Mouse (Mus musculus): ENCODE data around the gene Sipa1l3. TPM values are rescaled to one million over a fixed set of nuclear protein-coding genes. Genes with fewer than 3 reads are reported as not detected.

Sipa1l3 gene
- polyA plus RNA-seq, 1 experiment, result 44.6 TPM

DNA sequence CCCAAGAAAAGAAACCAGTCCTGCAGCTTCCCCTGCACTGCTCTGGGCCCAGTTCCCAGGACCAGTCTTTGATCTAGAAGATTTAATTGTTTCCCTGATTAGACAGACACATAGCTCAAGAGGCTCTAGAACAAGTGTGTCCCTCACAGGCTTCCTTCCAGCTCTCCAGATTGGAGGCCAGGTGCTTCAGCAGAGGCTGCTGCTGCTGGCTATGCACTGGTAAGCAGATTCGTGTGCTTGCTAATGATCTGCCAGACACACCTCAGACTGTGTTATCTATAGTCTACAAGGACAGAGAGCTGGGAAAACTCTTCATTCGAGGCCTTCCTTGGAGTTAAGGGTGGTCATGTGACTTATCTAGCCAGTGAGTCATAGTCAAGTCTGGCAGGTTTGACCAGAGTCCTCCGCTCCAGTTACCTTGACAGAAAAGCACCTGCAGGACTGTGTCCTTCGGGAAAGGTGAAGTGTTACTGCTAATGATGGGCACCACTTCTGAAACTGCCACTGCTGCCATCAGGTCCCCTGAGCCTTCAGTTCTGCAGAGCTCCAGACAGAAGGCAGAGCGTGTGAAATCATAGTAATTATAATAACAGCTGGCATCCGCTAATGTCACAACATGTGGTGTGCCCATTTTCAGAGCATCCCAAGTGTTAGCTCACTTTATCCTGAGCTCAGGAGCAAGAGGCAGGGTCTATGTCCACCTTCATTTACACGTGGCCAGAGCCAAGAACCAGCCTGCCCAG, 48.7 kb downstream of the Sipa1l3 start:
- TF ChIP-seq CTCF (conservative IDR thresholded peaks at IDR 0.05; ENCODE audit: insufficient read depth, insufficient read length, low read depth, low read length) (no peak), POLR2A (IDR thresholded peaks at IDR 0.05; ENCODE audit: low read depth, low read length) (no peak)
- peak overlapping the region; percentile 42 for H3K27ac ChIP-seq (ENCODE audit: insufficient read depth, low read depth, low read length)
- WGBS, result 51% methylated on average over 7 of the region's 7 CpGs

GRCm38 (mm10) chr7:29468593-29468992, 49.8 kb downstream of the Sipa1l3 start:
- no peak overlapping the region for H3K4me3 ChIP-seq (ENCODE audit: insufficient read depth, low read depth, low read length)
- WGBS, result 88% methylated on average over 5 of the region's 5 CpGs
- no peak overlapping the region for H3K27ac ChIP-seq (ENCODE audit: insufficient read depth, low read depth, low read length)
- DNase-seq, result no peak
- no peaks in the 10 kb centered on the region for H3K27me3 ChIP-seq (replicated peaks; ENCODE audit: control insufficient read depth, insufficient read depth, low read length)
- H3K36me3 ChIP-seq (ENCODE audit: control insufficient read depth, insufficient read depth, low read length), result no peaks in the 10 kb centered on the region
- TF ChIP-seq CTCF (conservative IDR thresholded peaks at IDR 0.05; ENCODE audit: insufficient read depth, insufficient read length, low read depth, low read length), result no peak
- no peak for TF ChIP-seq POLR2A (IDR thresholded peaks at IDR 0.05; ENCODE audit: low read depth, low read length)
- 0 out of 2 replicates have a peak, but pooled peaks cover 10% of the 10 kb centered on the region for H3K4me1 ChIP-seq (ENCODE audit: control insufficient read depth, insufficient read depth, low read length)

More for the DNA sequence above, 48.7 kb downstream of the Sipa1l3 start:
- no peaks in the 10 kb centered on the region for H3K36me3 ChIP-seq (ENCODE audit: control insufficient read depth, insufficient read depth, low read length)
- H3K27me3 ChIP-seq (replicated peaks; ENCODE audit: control insufficient read depth, insufficient read depth, low read length), result no peaks in the 10 kb centered on the region
- H3K4me1 ChIP-seq (ENCODE audit: control insufficient read depth, insufficient read depth, low read length), result 0 out of 2 replicates have a peak, but pooled peaks cover 10% of the 10 kb centered on the region
- no peak overlapping the region for H3K4me3 ChIP-seq (ENCODE audit: insufficient read depth, low read depth, low read length)
- DNase-seq, result peak; percentile 56

GRCm38 (mm10) chr7:29466585-29466984, 51.9 kb downstream of the Sipa1l3 start:
- no peaks in the 10 kb centered on the region for H3K36me3 ChIP-seq (ENCODE audit: control insufficient read depth, insufficient read depth, low read length)
- TF ChIP-seq POLR2A (IDR thresholded peaks at IDR 0.05; ENCODE audit: low read depth, low read length), result no peak
- no peak for TF ChIP-seq CTCF (conservative IDR thresholded peaks at IDR 0.05; ENCODE audit: insufficient read depth, insufficient read length, low read depth, low read length)
- no peak overlapping the region for H3K4me3 ChIP-seq (ENCODE audit: insufficient read depth, low read depth, low read length)
- 68% methylated on average over 10 of the region's 10 CpGs for WGBS
- H3K27ac ChIP-seq (ENCODE audit: insufficient read depth, low read depth, low read length), result no peak overlapping the region
- H3K27me3 ChIP-seq (replicated peaks; ENCODE audit: control insufficient read depth, insufficient read depth, low read length), result no peaks in the 10 kb centered on the region
- H3K4me1 ChIP-seq (ENCODE audit: control insufficient read depth, insufficient read depth, low read length), result peaks cover 7% of the 10 kb centered on the region; the same call in 1 of the 2 replicates
- no peak for DNase-seq

DNA sequence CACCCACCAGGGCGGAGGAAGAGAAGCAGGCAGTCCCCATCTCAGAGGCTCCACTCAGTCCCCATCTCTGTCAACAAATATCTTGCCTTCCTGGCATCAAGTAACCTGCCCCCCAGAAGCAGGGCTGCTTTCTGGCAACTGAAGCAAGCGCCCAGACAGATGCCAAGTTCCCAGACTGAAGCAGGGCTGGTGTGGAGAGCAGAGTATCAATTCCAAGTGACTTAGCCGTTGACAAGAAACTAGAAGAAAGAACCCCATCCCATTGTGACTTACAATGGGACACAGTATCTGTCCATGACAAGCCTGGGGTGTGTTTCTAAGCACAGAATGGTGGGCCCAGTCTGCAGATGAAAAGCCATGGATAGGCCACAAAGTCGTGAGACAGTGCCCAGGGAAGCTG, 52.7 kb downstream of the Sipa1l3 start:
- Histone ChIP-seq H3K27me3 (replicated peaks; ENCODE audit: control insufficient read depth, insufficient read depth, low read length) (no peaks in the 10 kb centered on the region), H3K4me3 (ENCODE audit: insufficient read depth, low read depth, low read length) (no peak overlapping the region), H3K27ac (ENCODE audit: insufficient read depth, low read depth, low read length) (no peak overlapping the region), H3K4me1 (ENCODE audit: control insufficient read depth, insufficient read depth, low read length) (peaks cover 7% of the 10 kb centered on the region; the same call in 1 of the 2 replicates), H3K36me3 (ENCODE audit: control insufficient read depth, insufficient read depth, low read length) (no peaks in the 10 kb centered on the region)
- no peak for TF ChIP-seq CTCF (conservative IDR thresholded peaks at IDR 0.05; ENCODE audit: insufficient read depth, insufficient read length, low read depth, low read length)
- no peak for TF ChIP-seq POLR2A (IDR thresholded peaks at IDR 0.05; ENCODE audit: low read depth, low read length)
- WGBS, result 87% methylated on average over 4 of the region's 4 CpGs
- no peak for DNase-seq

DNA sequence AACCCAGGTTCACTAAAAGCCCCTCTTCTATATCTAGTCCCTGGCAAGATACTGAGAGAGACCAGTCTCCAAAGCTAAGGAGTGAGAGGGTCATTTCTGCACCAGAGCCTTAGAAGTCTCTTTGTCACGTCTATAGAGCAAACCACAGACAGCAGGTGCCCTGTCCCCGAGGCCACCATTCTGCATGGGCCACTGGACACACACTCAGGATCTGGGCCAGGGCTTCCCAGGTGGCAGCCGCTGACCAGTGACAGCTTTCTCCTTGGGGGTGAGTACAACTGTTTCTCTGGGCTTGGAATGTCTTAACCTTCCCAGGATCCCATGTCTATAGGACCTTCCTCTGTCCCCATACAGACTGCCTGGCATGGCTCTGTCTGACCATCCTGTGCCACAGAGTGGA, 55.6 kb downstream of the Sipa1l3 start:
- no peak for TF ChIP-seq CTCF (conservative IDR thresholded peaks at IDR 0.05; ENCODE audit: insufficient read depth, insufficient read length, low read depth, low read length)
- no peak for TF ChIP-seq POLR2A (IDR thresholded peaks at IDR 0.05; ENCODE audit: low read depth, low read length)
- WGBS, result 67% methylated on average over 3 of the region's 3 CpGs
- DNase-seq, result no peak
- Histone ChIP-seq H3K36me3 (ENCODE audit: control insufficient read depth, insufficient read depth, low read length) (no peaks in the 10 kb centered on the region), H3K27ac (ENCODE audit: insufficient read depth, low read depth, low read length) (no peak overlapping the region), H3K4me1 (ENCODE audit: control insufficient read depth, insufficient read depth, low read length) (peaks cover 6% of the 10 kb centered on the region), H3K27me3 (replicated peaks; ENCODE audit: control insufficient read depth, insufficient read depth, low read length) (no peaks in the 10 kb centered on the region), H3K4me3 (ENCODE audit: insufficient read depth, low read depth, low read length) (no peak overlapping the region)

GRCm38 (mm10) chr7:29462178-29462577, 56.3 kb downstream of the Sipa1l3 start:
- Histone ChIP-seq H3K36me3 (ENCODE audit: control insufficient read depth, insufficient read depth, low read length) (no peaks in the 10 kb centered on the region), H3K27ac (ENCODE audit: insufficient read depth, low read depth, low read length) (0 out of 2 replicates have a peak overlapping the region, but pooled peaks have one; percentile 21), H3K4me3 (ENCODE audit: insufficient read depth, low read depth, low read length) (no peak overlapping the region), H3K4me1 (ENCODE audit: control insufficient read depth, insufficient read depth, low read length) (peaks cover 6% of the 10 kb centered on the region), H3K27me3 (replicated peaks; ENCODE audit: control insufficient read depth, insufficient read depth, low read length) (no peaks in the 10 kb centered on the region)
- DNase-seq, result no peak
- 75% methylated on average over 5 of the region's 5 CpGs for WGBS
- TF ChIP-seq CTCF (conservative IDR thresholded peaks at IDR 0.05; ENCODE audit: insufficient read depth, insufficient read length, low read depth, low read length) (no peak), POLR2A (IDR thresholded peaks at IDR 0.05; ENCODE audit: low read depth, low read length) (no peak)

- H3K4me3 ChIP-seq (ENCODE audit: insufficient read depth, low read depth, low read length), result no peak overlapping the region
- peaks cover 6% of the 10 kb centered on the region for H3K4me1 ChIP-seq (ENCODE audit: control insufficient read depth, insufficient read depth, low read length)
- TF ChIP-seq CTCF (conservative IDR thresholded peaks at IDR 0.05; ENCODE audit: insufficient read depth, insufficient read length, low read depth, low read length) (no peak), POLR2A (IDR thresholded peaks at IDR 0.05; ENCODE audit: low read depth, low read length) (no peak)
- H3K27me3 ChIP-seq (replicated peaks; ENCODE audit: control insufficient read depth, insufficient read depth, low read length), result no peaks in the 10 kb centered on the region
- no peaks in the 10 kb centered on the region for H3K36me3 ChIP-seq (ENCODE audit: control insufficient read depth, insufficient read depth, low read length)
- DNase-seq, result no peak
- WGBS, result 59% methylated on average over 10 of the region's 10 CpGs
- H3K27ac ChIP-seq (ENCODE audit: insufficient read depth, low read depth, low read length), result 0 out of 2 replicates have a peak overlapping the region, but pooled peaks have one; percentile 19
Measured at GRCm38 (mm10) chr7:29461557-29461956, 56.9 kb downstream of the Sipa1l3 start.

Measured in kidney, adult 2 months (tissue).